Mouse (Mus musculus): ENCODE measurements around the gene Cyb5r4. TPM values are rescaled to one million over a fixed set of nuclear protein-coding genes. Genes with fewer than 3 reads are reported as not detected.

Gene Cyb5r4
- polyA plus RNA-seq, 1 experiment, result 9.5 TPM

- TF ChIP-seq CTCF (IDR thresholded peaks at IDR 0.05; ENCODE audit: extremely low read depth, insufficient read length, insufficient replicate concordance, low read depth, low read length) (no peak), POLR2A (IDR thresholded peaks at IDR 0.05; ENCODE audit: low read depth, low read length) (no peak)
Measured at GRCm38 (mm10) chr9:86981551-86981950, 40.3 kb upstream of the Cyb5r4 start.

GRCm38 (mm10) chr9:86984583-86984982 lies 37.2 kb upstream of the Cyb5r4 start:
- Histone ChIP-seq H3K4me3 (ENCODE audit: low read depth, low read length) (no peak overlapping the region), H3K4me1 (ENCODE audit: control insufficient read depth, insufficient read depth, insufficient read length, low read length) (no peaks in the 10 kb centered on the region), H3K27ac (ENCODE audit: insufficient read depth, low read depth, low read length) (no peak overlapping the region), H3K36me3 (ENCODE audit: control insufficient read depth, insufficient read depth, low read length) (no peaks in the 10 kb centered on the region), H3K27me3 (ENCODE audit: control insufficient read depth, insufficient read depth, low read length) (no peaks in the 10 kb centered on the region)
- 59% methylated on average over 3 of the region's 3 CpGs for WGBS
- TF ChIP-seq POLR2A (IDR thresholded peaks at IDR 0.05; ENCODE audit: low read depth, low read length) (no peak), CTCF (IDR thresholded peaks at IDR 0.05; ENCODE audit: extremely low read depth, insufficient read length, insufficient replicate concordance, low read depth, low read length) (no peak)

More at GRCm38 (mm10) chr9:86981551-86981950, 40.3 kb upstream of the Cyb5r4 start:
- H3K27ac ChIP-seq (ENCODE audit: insufficient read depth, low read depth, low read length), result no peak overlapping the region
- H3K27me3 ChIP-seq (ENCODE audit: control insufficient read depth, insufficient read depth, low read length), result no peaks in the 10 kb centered on the region
- H3K4me1 ChIP-seq (ENCODE audit: control insufficient read depth, insufficient read depth, insufficient read length, low read length), result no peaks in the 10 kb centered on the region
- H3K36me3 ChIP-seq (ENCODE audit: control insufficient read depth, insufficient read depth, low read length), result no peaks in the 10 kb centered on the region
- WGBS, result 10% methylated on average over 10 of the region's 10 CpGs
- H3K4me3 ChIP-seq (ENCODE audit: low read depth, low read length), result no peak overlapping the region

- no peaks in the 10 kb centered on the region for H3K4me1 ChIP-seq (ENCODE audit: control insufficient read depth, insufficient read depth, insufficient read length, low read length)
- no peak overlapping the region for H3K27ac ChIP-seq (ENCODE audit: insufficient read depth, low read depth, low read length)
- H3K36me3 ChIP-seq (ENCODE audit: control insufficient read depth, insufficient read depth, low read length), result no peaks in the 10 kb centered on the region
- H3K27me3 ChIP-seq (ENCODE audit: control insufficient read depth, insufficient read depth, low read length), result no peaks in the 10 kb centered on the region
- H3K4me3 ChIP-seq (ENCODE audit: low read depth, low read length), result no peak overlapping the region
- WGBS, result 47% methylated on average over 6 of the region's 6 CpGs
- TF ChIP-seq POLR2A (IDR thresholded peaks at IDR 0.05; ENCODE audit: low read depth, low read length), result no peak
- TF ChIP-seq CTCF (IDR thresholded peaks at IDR 0.05; ENCODE audit: extremely low read depth, insufficient read length, insufficient replicate concordance, low read depth, low read length), result no peak
Measured at GRCm38 (mm10) chr9:86985105-86985504, 36.7 kb upstream of the Cyb5r4 start.

GRCm38 (mm10) chr9:86986703-86987296 lies 35.0 kb upstream of the Cyb5r4 start:
- Histone ChIP-seq H3K36me3 (ENCODE audit: control insufficient read depth, insufficient read depth, low read length) (no peaks in the 10 kb centered on the region), H3K4me3 (ENCODE audit: low read depth, low read length) (no peak overlapping the region), H3K27ac (ENCODE audit: insufficient read depth, low read depth, low read length) (no peak overlapping the region), H3K4me1 (ENCODE audit: control insufficient read depth, insufficient read depth, insufficient read length, low read length) (no peaks in the 10 kb centered on the region), H3K27me3 (ENCODE audit: control insufficient read depth, insufficient read depth, low read length) (no peaks in the 10 kb centered on the region)
- TF ChIP-seq CTCF (IDR thresholded peaks at IDR 0.05; ENCODE audit: extremely low read depth, insufficient read length, insufficient replicate concordance, low read depth, low read length) (no peak), POLR2A (IDR thresholded peaks at IDR 0.05; ENCODE audit: low read depth, low read length) (no peak)
- WGBS, result 66% methylated on average over 7 of the region's 7 CpGs

- Histone ChIP-seq H3K36me3 (ENCODE audit: control insufficient read depth, insufficient read depth, low read length) (no peaks in the 10 kb centered on the region), H3K27me3 (ENCODE audit: control insufficient read depth, insufficient read depth, low read length) (no peaks in the 10 kb centered on the region), H3K4me1 (ENCODE audit: control insufficient read depth, insufficient read depth, insufficient read length, low read length) (no peaks in the 10 kb centered on the region), H3K27ac (ENCODE audit: insufficient read depth, low read depth, low read length) (no peak overlapping the region), H3K4me3 (ENCODE audit: low read depth, low read length) (no peak overlapping the region)
- no peak for TF ChIP-seq CTCF (IDR thresholded peaks at IDR 0.05; ENCODE audit: extremely low read depth, insufficient read length, insufficient replicate concordance, low read depth, low read length)
- TF ChIP-seq POLR2A (IDR thresholded peaks at IDR 0.05; ENCODE audit: low read depth, low read length), result no peak
Measured at GRCm38 (mm10) chr9:86989822-86990221, 32.0 kb upstream of the Cyb5r4 start.

GRCm38 (mm10) chr9:86991758-86992157 lies 30.1 kb upstream of the Cyb5r4 start:
- no peaks in the 10 kb centered on the region for H3K27me3 ChIP-seq (ENCODE audit: control insufficient read depth, insufficient read depth, low read length)
- H3K27ac ChIP-seq (ENCODE audit: insufficient read depth, low read depth, low read length), result no peak overlapping the region
- 72% methylated on average over 8 of the region's 8 CpGs for WGBS

GRCm38 (mm10) chr9:86997046-86997691 lies 24.6 kb upstream of the Cyb5r4 start:
- 52% methylated on average over 3 of the region's 3 CpGs for WGBS
- no peaks in the 10 kb centered on the region for H3K27me3 ChIP-seq (ENCODE audit: control insufficient read depth, insufficient read depth, low read length)
- no peak for TF ChIP-seq POLR2A (IDR thresholded peaks at IDR 0.05; ENCODE audit: low read depth, low read length)
- TF ChIP-seq CTCF (IDR thresholded peaks at IDR 0.05; ENCODE audit: extremely low read depth, insufficient read length, insufficient replicate concordance, low read depth, low read length), result no peak
- no peak overlapping the region for H3K4me3 ChIP-seq (ENCODE audit: low read depth, low read length)
- no peak overlapping the region for H3K27ac ChIP-seq (ENCODE audit: insufficient read depth, low read depth, low read length)
- H3K4me1 ChIP-seq (ENCODE audit: control insufficient read depth, insufficient read depth, insufficient read length, low read length), result no peaks in the 10 kb centered on the region
- H3K36me3 ChIP-seq (ENCODE audit: control insufficient read depth, insufficient read depth, low read length), result no peaks in the 10 kb centered on the region

More at GRCm38 (mm10) chr9:86991758-86992157, 30.1 kb upstream of the Cyb5r4 start:
- Histone ChIP-seq H3K4me1 (ENCODE audit: control insufficient read depth, insufficient read depth, insufficient read length, low read length) (no peaks in the 10 kb centered on the region), H3K36me3 (ENCODE audit: control insufficient read depth, insufficient read depth, low read length) (no peaks in the 10 kb centered on the region), H3K4me3 (ENCODE audit: low read depth, low read length) (no peak overlapping the region)
- TF ChIP-seq POLR2A (IDR thresholded peaks at IDR 0.05; ENCODE audit: low read depth, low read length) (no peak), CTCF (IDR thresholded peaks at IDR 0.05; ENCODE audit: extremely low read depth, insufficient read length, insufficient replicate concordance, low read depth, low read length) (no peak)
